Mouse (Mus musculus): ENCODE results near the gene Slc3a1. TPM values are rescaled to one million over a fixed set of nuclear protein-coding genes. Genes with fewer than 3 reads are reported as not detected.

Slc3a1 gene
- polyA plus RNA-seq, 1 experiment from 2014 or later: 0.14 TPM

DNA sequence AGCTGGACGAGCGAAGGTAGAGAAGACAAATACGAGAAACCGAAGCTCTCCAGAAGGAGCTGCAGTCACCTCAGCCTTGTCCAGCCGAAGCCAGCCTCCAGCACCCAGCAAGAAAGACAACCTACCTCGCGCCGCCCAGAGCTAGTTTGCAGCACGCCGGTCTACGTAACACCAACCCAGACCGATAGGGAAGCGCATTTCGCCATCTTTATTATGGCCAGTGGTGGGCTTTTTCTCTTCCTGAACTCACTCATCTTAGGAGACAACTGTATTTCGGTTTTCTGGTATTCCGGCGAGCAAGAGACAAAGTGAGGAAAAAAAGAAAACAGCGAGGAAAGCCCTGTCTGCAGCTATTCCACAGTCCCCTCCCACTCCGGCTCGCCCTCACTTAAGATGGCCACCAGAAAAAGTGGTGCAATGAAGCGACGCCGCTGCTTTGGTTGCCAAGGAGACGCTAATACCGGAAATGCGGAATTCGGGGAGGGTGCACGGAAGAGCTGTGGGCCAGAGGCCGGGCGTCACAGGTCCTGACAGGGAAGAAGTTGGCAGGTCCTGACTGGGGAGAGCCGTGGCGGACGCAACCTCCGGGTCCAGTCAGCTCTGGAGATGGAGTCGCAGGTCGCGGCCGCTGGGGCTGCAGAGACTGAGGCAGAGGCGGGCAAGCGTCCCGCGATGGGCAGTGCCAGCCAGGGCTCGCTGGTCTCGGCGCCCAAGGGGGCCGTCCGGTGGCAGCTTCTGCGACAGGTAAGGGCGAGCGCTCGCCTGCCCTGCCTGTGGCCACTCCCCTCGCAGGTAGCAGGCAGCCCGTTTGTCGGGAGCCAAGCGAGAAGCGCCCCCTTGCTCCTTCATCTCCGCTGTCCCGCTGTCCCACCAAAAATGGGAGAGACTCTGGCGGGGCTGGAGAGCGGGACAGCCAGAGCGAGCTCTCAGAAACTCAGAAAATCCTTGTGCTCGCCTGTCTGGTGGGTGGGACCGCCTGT, 62.2 kb downstream of the Slc3a1 start, which contains the start of the genes Prepl and Camkmt:
Gene Prepl (minus strand): TSS at position 122 of the 980 bp plus-strand sequence.
Gene Camkmt (plus strand): TSS at position 433 of the 980 bp plus-strand sequence.
- Histone ChIP-seq H3K4me2 (peak within 1 kb of the TSS; percentile 76), H3K4me3 (replicated peaks) (peak within 1 kb of the TSS; percentile 98), H3K9me3 (replicated peaks) (no peaks in the 10 kb centered on the region), H3K9ac (replicated peaks) (peak within 1 kb of the TSS; percentile 83), H3K36me3 (no peaks in the 10 kb centered on the region), H3K4me1 (peaks cover 31% of the 10 kb centered on the region), H3K27ac (replicated peaks) (peak within 1 kb of the TSS; percentile 94), H3K27me3 (replicated peaks) (no peaks in the 10 kb centered on the region)
- under 1% methylated on average over 63 of the region's 63 CpGs for WGBS
- peak; percentile 98 for ATAC-seq (ENCODE audit: low FRiP score)

DNA sequence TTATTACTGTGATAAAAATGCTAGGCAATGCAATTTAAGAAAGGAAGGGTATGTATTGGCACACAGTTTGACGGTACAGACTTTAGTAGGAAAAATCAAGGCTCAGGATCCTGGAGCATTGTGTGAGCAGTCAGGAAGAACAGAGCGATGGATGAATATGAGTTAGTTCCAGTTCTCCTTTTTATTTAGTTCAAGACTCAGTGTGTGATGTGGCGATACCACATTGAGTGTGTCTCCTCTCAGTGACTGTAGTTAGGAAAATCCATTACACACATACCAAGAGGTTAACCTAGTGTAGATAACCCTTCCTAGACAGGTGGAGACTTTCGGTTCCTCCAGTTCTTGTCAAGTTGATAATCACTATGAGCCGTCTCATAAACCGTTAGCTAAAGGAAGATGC, 63.6 kb downstream of the Slc3a1 start:
- 97% methylated on average over 6 of the region's 6 CpGs for WGBS
- peak overlapping the region; percentile 76 for H3K4me2 ChIP-seq
- no peaks in the 10 kb centered on the region for H3K27me3 ChIP-seq (replicated peaks)
- H3K9ac ChIP-seq (replicated peaks): no peak overlapping the region
- H3K9me3 ChIP-seq (replicated peaks): no peaks in the 10 kb centered on the region
- H3K36me3 ChIP-seq: no peaks in the 10 kb centered on the region
- no peak overlapping the region for H3K27ac ChIP-seq (replicated peaks)
- no peak for ATAC-seq (ENCODE audit: low FRiP score)
- peaks cover 31% of the 10 kb centered on the region for H3K4me1 ChIP-seq
- H3K4me3 ChIP-seq (replicated peaks): peak overlapping the region; percentile 98

DNA sequence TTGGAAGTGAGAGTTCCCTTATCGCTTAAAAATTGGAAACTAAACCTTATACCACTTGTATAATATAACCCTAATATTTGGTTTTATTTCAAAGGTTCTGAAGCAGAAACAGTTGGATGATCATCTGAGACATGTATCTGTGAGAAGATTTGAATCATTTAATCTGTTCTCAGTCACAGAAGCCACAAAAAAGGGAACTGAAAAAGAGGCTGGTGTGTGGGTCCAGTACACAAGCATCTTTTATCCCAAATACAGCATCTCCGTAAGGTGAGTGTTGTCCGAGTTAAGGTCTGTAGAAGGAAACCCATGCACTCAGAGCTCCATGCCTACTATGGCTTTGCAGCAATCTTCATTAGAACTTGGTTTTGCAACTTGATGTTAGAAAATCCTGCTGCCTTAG, 68.2 kb downstream of the Slc3a1 start:
- Histone ChIP-seq H3K9ac (replicated peaks) (no peak overlapping the region), H3K4me3 (replicated peaks) (no peak overlapping the region), H3K9me3 (replicated peaks) (no peaks in the 10 kb centered on the region), H3K27ac (replicated peaks) (no peak overlapping the region), H3K4me2 (no peak overlapping the region), H3K36me3 (peaks cover 34% of the 10 kb centered on the region), H3K4me1 (peaks cover 6% of the 10 kb centered on the region; the same call in 1 of the 2 replicates), H3K27me3 (replicated peaks) (no peaks in the 10 kb centered on the region)
- ATAC-seq (ENCODE audit: low FRiP score): no peak
- WGBS: 95% methylated on average over 3 of the region's 3 CpGs

DNA sequence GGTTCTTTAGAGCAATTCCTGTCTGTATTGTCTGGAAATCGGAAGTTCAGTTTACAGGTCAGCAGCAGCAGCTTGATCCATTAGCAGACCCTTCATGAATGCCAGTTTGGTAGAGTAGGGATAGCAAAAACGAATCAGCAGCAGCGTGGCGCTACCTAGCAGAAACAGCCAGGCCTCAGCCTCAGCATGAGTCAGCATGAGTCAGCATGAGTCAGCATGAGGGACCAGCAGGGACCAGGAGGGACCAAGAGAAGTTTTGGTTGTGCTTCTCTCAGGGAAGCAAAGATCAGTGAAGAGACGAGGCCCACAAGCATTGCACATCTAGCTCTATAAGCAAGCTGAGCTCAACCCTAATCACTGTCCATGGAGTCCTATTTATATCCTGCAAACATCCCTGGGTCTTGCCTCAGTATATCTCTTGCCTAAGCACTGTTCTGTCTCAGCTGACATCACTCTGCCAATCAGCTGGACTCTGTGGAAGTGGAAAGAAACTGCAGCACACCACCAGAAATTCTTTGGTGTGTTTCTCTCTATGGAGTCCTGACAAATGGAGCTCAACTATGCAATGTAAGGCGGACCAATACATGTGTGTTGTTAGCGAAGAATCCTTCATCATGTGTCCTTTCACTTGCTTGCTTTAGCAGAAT, 70.6 kb downstream of the Slc3a1 start:
- no peak for ATAC-seq (ENCODE audit: low FRiP score)
- 94% methylated on average over 7 of the region's 7 CpGs for WGBS

DNA sequence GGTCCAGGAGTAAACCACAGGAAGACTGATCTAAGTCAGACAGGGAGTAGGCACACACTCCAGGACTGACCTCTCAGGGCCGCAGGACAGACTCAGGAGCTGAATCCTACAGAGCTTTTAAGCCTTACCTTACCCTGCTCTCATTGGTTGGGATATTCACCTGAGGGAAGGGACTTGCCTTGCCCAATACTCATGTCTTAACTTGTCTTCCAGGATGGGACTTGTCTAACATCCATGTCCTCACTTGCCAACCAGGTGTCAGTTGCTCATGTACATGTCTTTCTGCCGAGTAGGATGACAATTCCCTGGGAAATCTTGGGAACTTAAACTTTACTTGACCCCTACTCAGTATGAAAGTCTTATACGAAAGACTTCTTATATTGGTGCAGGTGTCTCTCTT, 72.1 kb downstream of the Slc3a1 start:
- H3K4me1 ChIP-seq: no peaks in the 10 kb centered on the region
- H3K4me2 ChIP-seq: no peak overlapping the region
- no peak overlapping the region for H3K9ac ChIP-seq (replicated peaks)
- no peaks in the 10 kb centered on the region for H3K9me3 ChIP-seq (replicated peaks)
- H3K36me3 ChIP-seq: peaks cover 34% of the 10 kb centered on the region
- ATAC-seq (ENCODE audit: low FRiP score): no peak
- no peak overlapping the region for H3K27ac ChIP-seq (replicated peaks)
- no peak overlapping the region for H3K4me3 ChIP-seq (replicated peaks)
- WGBS: 76% methylated on average over 3 of the region's 3 CpGs
- no peaks in the 10 kb centered on the region for H3K27me3 ChIP-seq (replicated peaks)

More for the DNA sequence above, 70.6 kb downstream of the Slc3a1 start:
- Histone ChIP-seq H3K4me2 (no peak overlapping the region), H3K9me3 (replicated peaks) (no peaks in the 10 kb centered on the region), H3K27me3 (replicated peaks) (no peaks in the 10 kb centered on the region), H3K36me3 (peaks cover 34% of the 10 kb centered on the region), H3K9ac (replicated peaks) (no peak overlapping the region), H3K4me3 (replicated peaks) (no peak overlapping the region), H3K4me1 (no peaks in the 10 kb centered on the region), H3K27ac (replicated peaks) (no peak overlapping the region)

DNA sequence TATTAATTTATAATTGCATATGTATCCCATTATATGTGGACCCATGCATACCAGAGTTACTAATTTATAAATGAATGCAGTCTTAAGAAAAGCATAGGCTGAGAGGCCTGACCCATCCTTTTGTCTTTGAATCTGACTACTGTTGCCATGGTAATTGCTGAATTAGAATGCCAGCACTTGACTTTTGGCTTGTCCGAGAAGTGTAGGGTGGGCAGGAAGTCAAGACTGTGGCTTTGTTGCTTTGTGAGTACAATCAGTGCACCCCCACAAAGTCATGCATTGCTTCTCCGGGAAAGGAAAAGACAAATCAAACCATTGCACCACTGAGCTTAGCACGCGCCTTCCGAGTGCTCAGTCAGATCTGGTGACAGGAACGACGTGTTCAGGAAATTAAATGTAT, 73.6 kb downstream of the Slc3a1 start:
- 29% methylated on average over 7 of the region's 7 CpGs for WGBS
- Histone ChIP-seq H3K9me3 (replicated peaks) (no peaks in the 10 kb centered on the region), H3K4me3 (replicated peaks) (no peak overlapping the region), H3K27ac (replicated peaks) (no peak overlapping the region), H3K4me1 (no peaks in the 10 kb centered on the region), H3K4me2 (no peak overlapping the region), H3K36me3 (peaks cover 34% of the 10 kb centered on the region), H3K27me3 (replicated peaks) (no peaks in the 10 kb centered on the region), H3K9ac (replicated peaks) (no peak overlapping the region)
- ATAC-seq (ENCODE audit: low FRiP score): no peak

DNA sequence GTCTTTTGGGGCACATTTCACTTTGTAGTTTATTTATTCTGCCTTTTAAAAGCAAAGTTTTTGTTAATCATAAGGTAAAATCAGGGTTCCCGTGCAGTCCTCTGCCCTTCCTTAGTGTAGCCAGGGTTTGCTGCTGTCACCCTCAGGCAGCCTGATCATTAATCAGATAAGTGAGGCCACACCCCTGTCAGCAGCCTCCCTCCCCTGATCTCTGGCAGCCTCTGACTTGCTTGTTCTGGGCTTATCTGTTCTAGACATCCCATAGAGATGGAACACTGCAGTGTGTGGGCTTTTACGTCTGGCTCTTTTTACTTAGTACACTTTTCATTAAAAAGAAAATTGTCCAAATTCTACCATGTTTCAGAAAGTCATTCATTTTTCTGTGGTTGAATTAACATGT, 75.1 kb downstream of the Slc3a1 start:
- no peaks in the 10 kb centered on the region for H3K4me1 ChIP-seq
- peaks cover 21% of the 10 kb centered on the region for H3K36me3 ChIP-seq
- no peak overlapping the region for H3K4me2 ChIP-seq
- no peak for ATAC-seq (ENCODE audit: low FRiP score)
- H3K9me3 ChIP-seq (replicated peaks): no peaks in the 10 kb centered on the region
- no peaks in the 10 kb centered on the region for H3K27me3 ChIP-seq (replicated peaks)
- H3K27ac ChIP-seq (replicated peaks): no peak overlapping the region
- no peak overlapping the region for H3K4me3 ChIP-seq (replicated peaks)
- H3K9ac ChIP-seq (replicated peaks): no peak overlapping the region
- 57% methylated on average over 2 of the region's 2 CpGs for WGBS

DNA sequence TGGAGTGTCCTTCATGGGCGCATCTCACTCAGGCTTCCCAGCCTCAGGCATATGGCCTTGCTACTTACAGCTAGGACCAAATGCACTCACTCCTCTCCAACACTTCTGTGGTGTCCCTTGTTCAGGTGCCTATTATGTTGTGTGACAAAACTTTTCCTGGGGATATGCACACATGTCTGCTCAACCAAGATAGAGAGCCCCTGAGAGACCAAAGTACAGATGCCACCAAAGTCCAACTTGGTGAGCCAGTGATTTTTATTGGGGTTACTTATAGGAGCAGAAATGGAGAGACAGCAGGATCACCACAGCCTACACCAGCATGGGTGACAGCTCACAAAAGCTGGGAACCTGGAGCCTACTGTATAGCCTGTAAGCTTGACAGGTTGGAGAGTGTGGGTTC, 82.5 kb downstream of the Slc3a1 start:
- no peak for ATAC-seq (ENCODE audit: low FRiP score)
- H3K27me3 ChIP-seq (replicated peaks): no peaks in the 10 kb centered on the region
- no peak overlapping the region for H3K4me3 ChIP-seq (replicated peaks)
- H3K9me3 ChIP-seq (replicated peaks): no peaks in the 10 kb centered on the region
- no peaks in the 10 kb centered on the region for H3K4me1 ChIP-seq
- H3K9ac ChIP-seq (replicated peaks): no peak overlapping the region
- no peak overlapping the region for H3K4me2 ChIP-seq
- H3K36me3 ChIP-seq: no peaks in the 10 kb centered on the region
- no peak overlapping the region for H3K27ac ChIP-seq (replicated peaks)
- 100% methylated on average over 1 of the region's 1 CpGs for WGBS

DNA sequence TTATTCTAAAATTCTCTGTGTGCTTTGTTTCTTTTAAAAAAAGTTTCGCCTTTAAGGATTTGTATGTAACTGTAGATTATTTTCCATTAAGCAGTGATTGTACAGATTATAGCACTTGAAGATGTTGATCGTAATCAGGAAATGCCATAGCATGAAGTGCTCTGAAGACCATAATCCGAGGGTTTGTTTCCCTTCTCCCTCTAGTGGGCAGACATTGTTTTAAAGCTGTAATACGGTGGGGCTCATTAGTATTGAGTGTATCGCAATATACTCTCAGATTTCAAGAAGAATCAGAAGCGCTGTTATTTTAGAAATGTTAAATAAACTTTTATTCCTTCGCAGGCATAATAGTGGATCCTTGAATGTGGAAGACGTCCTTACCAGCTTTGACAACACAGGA, 85.3 kb downstream of the Slc3a1 start:
- no peak overlapping the region for H3K9ac ChIP-seq (replicated peaks)
- H3K4me1 ChIP-seq: no peaks in the 10 kb centered on the region
- H3K36me3 ChIP-seq: no peaks in the 10 kb centered on the region
- H3K27me3 ChIP-seq (replicated peaks): no peaks in the 10 kb centered on the region
- H3K4me3 ChIP-seq (replicated peaks): no peak overlapping the region
- no peaks in the 10 kb centered on the region for H3K9me3 ChIP-seq (replicated peaks)
- no peak overlapping the region for H3K27ac ChIP-seq (replicated peaks)
- H3K4me2 ChIP-seq: no peak overlapping the region
- ATAC-seq (ENCODE audit: low FRiP score): no peak
- 87% methylated on average over 8 of the region's 8 CpGs for WGBS

Other genes with a start within 250 kb of the Slc3a1 start
- 46.5 and 47.2 TPM in 2 replicates for gene Lrpprc, start 237.6 kb upstream of the Slc3a1 start, polyA plus RNA-seq (2015; fragmentation: Nextera tagmentation; extraction: Ambion mirVana)
- 82.2 and 84.7 TPM in 2 replicates for gene Ppm1b, start 71.6 kb upstream of the Slc3a1 start, polyA plus RNA-seq (2015; fragmentation: Nextera tagmentation; extraction: Ambion mirVana)
- gene Prepl, start 61.9 kb downstream of the Slc3a1 start, polyA plus RNA-seq (2015; fragmentation: Nextera tagmentation; extraction: Ambion mirVana): 126 and 135 TPM in 2 replicates
- gene Camkmt, start 62.2 kb downstream of the Slc3a1 start, polyA plus RNA-seq (2015; fragmentation: Nextera tagmentation; extraction: Ambion mirVana): 19.7 and 22.4 TPM in 2 replicates

All from neural tube, embryonic 15.5 days (tissue).